Mouse (Mus musculus) small intestine, adult 2 months (tissue): ENCODE measurements around the gene Bsdc1.

Experiments used
- CTCF ChIP-seq: fragments of 200-500 bp; IDR thresholded peaks from 2 replicates; pipeline ENCODE4 v1.5.1; 2012; ENCODE audit warnings: low read depth, mild to moderate bottlenecking, control low read depth, inconsistent platforms, low read length, moderate library complexity, mixed read lengths; ENCODE audit not compliant: insufficient replicate concordance, insufficient read length; ENCODE audit errors: extremely low read depth
- POLR2A ChIP-seq: fragments of 200-500 bp; IDR thresholded peaks from 2 replicates; pipeline ENCODE4 v1.6.1; 2012; ENCODE audit warnings: low read depth, mild to moderate bottlenecking, control low read depth, inconsistent platforms, low read length, moderate library complexity

- TF ChIP-seq CTCF = no peak
- TF ChIP-seq POLR2A = no peak
Observed at GRCm38 (mm10) chr4:129451471-129452169, 9.8 kb upstream of the Bsdc1 start.
